27 mouse cellular contexts compared by ENCODE assay signal in genomic region chr19:40548386-40548785, GRCm38 (mm10). TPM values are rescaled to one million over a fixed set of nuclear protein-coding genes. Genes with fewer than 3 reads are reported as not detected.
DNase-seq lines count a peak whose midpoint lies in the region; ATAC-seq and TF ChIP-seq lines count a peak whose summit lies in the region.
"Had no signal": no experiment of that assay in that cellular context is flagged by ENCODE, and none has a peak within 500 bp of the region (broad histone marks: within the 10 kb centered on the region; RNA-seq: fewer than 3 reads in every experiment).

No protein-coding gene starts in this region.

- no peak overlapping the region for H3K4me3 ChIP-seq in heart, postnatal 0 days (ENCODE audit: low read depth, low read length)
- no peak overlapping the region for H3K4me3 ChIP-seq in midbrain, embryonic 14.5 days (replicated peaks; ENCODE audit: low read depth, low read length)
- no peak overlapping the region for H3K4me3 ChIP-seq in midbrain, embryonic 11.5 days (ENCODE audit: low read depth, low read length)
- no peak overlapping the region for H3K4me3 ChIP-seq in embryonic facial prominence, embryonic 14.5 days (ENCODE audit: low read depth, low read length)
- no peak overlapping the region for H3K4me3 ChIP-seq in hindbrain, embryonic 16.5 days (ENCODE audit: low read length)
- no peak overlapping the region for H3K4me3 ChIP-seq in layer of hippocampus, adult 2 months
- H3K4me3 ChIP-seq: embryonic facial prominence, embryonic 12.5 days; forebrain, embryonic 13.5 days; heart, embryonic 10.5 days; hindbrain, embryonic 13.5 days; midbrain, embryonic 12.5 days; neural tube, embryonic 13.5 days had no signal

- TF ChIP-seq CTCF in heart, postnatal 0 days (IDR thresholded peaks at IDR 0.05; ENCODE audit: low read depth), result no peak
- TF ChIP-seq CTCF in layer of hippocampus, adult 2 months (conservative IDR thresholded peaks at IDR 0.05), result no peak

- H3K4me2 ChIP-seq in heart, postnatal 0 days (ENCODE audit: low read depth, low read length), result no peak overlapping the region
- H3K4me2 ChIP-seq in midbrain, embryonic 14.5 days (ENCODE audit: low read length), result no peak overlapping the region
- no peak overlapping the region for H3K4me2 ChIP-seq in midbrain, embryonic 11.5 days
- H3K4me2 ChIP-seq in embryonic facial prominence, embryonic 14.5 days (ENCODE audit: low read depth, low read length), result no peak overlapping the region
- no peak overlapping the region for H3K4me2 ChIP-seq in hindbrain, embryonic 16.5 days (ENCODE audit: low read length)
- H3K4me2 ChIP-seq: embryonic facial prominence, embryonic 12.5 days; forebrain, embryonic 13.5 days; hindbrain, embryonic 13.5 days; liver, embryonic 11.5 days; midbrain, embryonic 12.5 days; neural tube, embryonic 13.5 days had no signal

- H3K9ac ChIP-seq in heart, postnatal 0 days (replicated peaks; ENCODE audit: low read depth, low read length), result no peak overlapping the region
- H3K9ac ChIP-seq in midbrain, embryonic 14.5 days (replicated peaks; ENCODE audit: low read length), result no peak overlapping the region
- H3K9ac ChIP-seq in midbrain, embryonic 11.5 days (ENCODE audit: low read length), result no peak overlapping the region
- no peak overlapping the region for H3K9ac ChIP-seq in embryonic facial prominence, embryonic 14.5 days (ENCODE audit: low read depth, low read length)
- no peak overlapping the region for H3K9ac ChIP-seq in hindbrain, embryonic 16.5 days (ENCODE audit: low read depth, low read length)
- H3K9ac ChIP-seq: embryonic facial prominence, embryonic 12.5 days; forebrain, embryonic 13.5 days; hindbrain, embryonic 13.5 days; liver, postnatal 0 days; midbrain, embryonic 12.5 days; neural tube, embryonic 13.5 days had no signal

- WGBS in heart, postnatal 0 days, result 88% methylated on average over 6 of the region's 6 CpGs
- WGBS in midbrain, embryonic 14.5 days, result 70% methylated on average over 6 of the region's 6 CpGs
- WGBS in midbrain, embryonic 11.5 days, result 79% methylated on average over 6 of the region's 6 CpGs
- WGBS in embryonic facial prominence, embryonic 14.5 days, result 69% methylated on average over 6 of the region's 6 CpGs
- WGBS in hindbrain, embryonic 16.5 days, result 81% methylated on average over 6 of the region's 6 CpGs

- no peaks in the 10 kb centered on the region for H3K4me1 ChIP-seq in heart, postnatal 0 days (ENCODE audit: control insufficient read depth, insufficient read depth)
- no peaks in the 10 kb centered on the region for H3K4me1 ChIP-seq in midbrain, embryonic 14.5 days (ENCODE audit: control insufficient read depth, insufficient read depth, low read length)
- peaks cover 13% of the 10 kb centered on the region; the same call in 1 of the 2 replicates for H3K4me1 ChIP-seq in midbrain, embryonic 11.5 days (ENCODE audit: control insufficient read depth, insufficient read depth, low read length)
- peaks cover 4% of the 10 kb centered on the region; the same call in 1 of the 2 replicates for H3K4me1 ChIP-seq in embryonic facial prominence, embryonic 14.5 days (ENCODE audit: control insufficient read depth, insufficient read depth, low read length)
- H3K4me1 ChIP-seq in hindbrain, embryonic 16.5 days (ENCODE audit: control insufficient read depth, insufficient read depth, low read depth, low read length), result no peaks in the 10 kb centered on the region
- H3K4me1 ChIP-seq: hindbrain, embryonic 13.5 days; midbrain, embryonic 12.5 days; neural tube, embryonic 13.5 days had no signal

- H3K27ac ChIP-seq in heart, postnatal 0 days (ENCODE audit: low read depth), result peak overlapping the region; percentile 93
- no peak overlapping the region for H3K27ac ChIP-seq in midbrain, embryonic 14.5 days (replicated peaks; ENCODE audit: low read depth, low read length)
- no peak overlapping the region for H3K27ac ChIP-seq in midbrain, embryonic 11.5 days (ENCODE audit: low read depth, low read length)
- H3K27ac ChIP-seq in embryonic facial prominence, embryonic 14.5 days (replicated peaks; ENCODE audit: low read depth, low read length), result no peak overlapping the region
- no peak overlapping the region for H3K27ac ChIP-seq in hindbrain, embryonic 16.5 days (ENCODE audit: low read depth, low read length)
- H3K27ac ChIP-seq in layer of hippocampus, adult 2 months, result no peak overlapping the region
- H3K27ac ChIP-seq: embryonic facial prominence, embryonic 12.5 days; forebrain, embryonic 13.5 days; hindbrain, embryonic 13.5 days; midbrain, embryonic 12.5 days; neural tube, embryonic 13.5 days had no signal

- H3K9me3 ChIP-seq in heart, postnatal 0 days (replicated peaks; ENCODE audit: control insufficient read depth, low read length), result no peaks in the 10 kb centered on the region
- no peaks in the 10 kb centered on the region for H3K9me3 ChIP-seq in midbrain, embryonic 14.5 days (ENCODE audit: control insufficient read depth, low read length)
- no peaks in the 10 kb centered on the region for H3K9me3 ChIP-seq in midbrain, embryonic 11.5 days (ENCODE audit: control insufficient read depth, low read length)
- no peaks in the 10 kb centered on the region for H3K9me3 ChIP-seq in embryonic facial prominence, embryonic 14.5 days (ENCODE audit: control insufficient read depth, low read length)
- H3K9me3 ChIP-seq in hindbrain, embryonic 16.5 days (ENCODE audit: control insufficient read depth, low read length), result no peaks in the 10 kb centered on the region
- H3K9me3 ChIP-seq: embryonic facial prominence, embryonic 12.5 days; forebrain, embryonic 13.5 days; G1E; heart, embryonic 10.5 days; hindbrain, embryonic 13.5 days; midbrain, embryonic 12.5 days; neural tube, embryonic 13.5 days had no signal

- no peaks in the 10 kb centered on the region for H3K27me3 ChIP-seq in heart, postnatal 0 days (ENCODE audit: control insufficient read depth, insufficient read depth, low read length)
- H3K27me3 ChIP-seq in midbrain, embryonic 14.5 days (ENCODE audit: control insufficient read depth, insufficient read depth, low read length), result no peaks in the 10 kb centered on the region
- no peaks in the 10 kb centered on the region for H3K27me3 ChIP-seq in midbrain, embryonic 11.5 days (ENCODE audit: control insufficient read depth, insufficient read depth, low read length)
- H3K27me3 ChIP-seq in embryonic facial prominence, embryonic 14.5 days (replicated peaks; ENCODE audit: control insufficient read depth, insufficient read depth, low read length), result no peaks in the 10 kb centered on the region
- no peaks in the 10 kb centered on the region for H3K27me3 ChIP-seq in hindbrain, embryonic 16.5 days (replicated peaks; ENCODE audit: control insufficient read depth, insufficient read depth, low read length)
- H3K27me3 ChIP-seq: CH12.LX; forebrain, embryonic 13.5 days; hindbrain, embryonic 13.5 days; neural tube, embryonic 13.5 days had no signal

- ATAC-seq in heart, postnatal 0 days (ENCODE audit: insufficient read depth, low read depth), result no peak
- ATAC-seq in midbrain, embryonic 14.5 days (ENCODE audit: low FRiP score, low TSS enrichment), result no peak
- no peak for ATAC-seq in midbrain, embryonic 11.5 days (ENCODE audit: low FRiP score)
- no peak for ATAC-seq in embryonic facial prominence, embryonic 14.5 days (ENCODE audit: low read depth)
- ATAC-seq in hindbrain, embryonic 16.5 days, result no peak
- ATAC-seq: activated CD4-positive, CD25-positive, alpha-beta regulatory T cell, adult 4 months; liver, postnatal 0 days had no signal

- H3K36me3 ChIP-seq in heart, postnatal 0 days (replicated peaks; ENCODE audit: control insufficient read depth, insufficient read depth, low read length), result peaks cover 21% of the 10 kb centered on the region
- H3K36me3 ChIP-seq in midbrain, embryonic 14.5 days (ENCODE audit: control insufficient read depth, insufficient read depth, low read length), result peaks cover 39% of the 10 kb centered on the region
- H3K36me3 ChIP-seq in midbrain, embryonic 11.5 days (ENCODE audit: control insufficient read depth, insufficient read depth, low read length), result peaks cover 20% of the 10 kb centered on the region; the same call in 1 of the 2 replicates
- peaks cover 33% of the 10 kb centered on the region for H3K36me3 ChIP-seq in embryonic facial prominence, embryonic 14.5 days (ENCODE audit: control insufficient read depth, insufficient read depth, low read length)
- H3K36me3 ChIP-seq in hindbrain, embryonic 16.5 days (ENCODE audit: control insufficient read depth, insufficient read depth, low read length), result peaks cover 11% of the 10 kb centered on the region; the same call in 1 of the 2 replicates

- DNase-seq in heart, postnatal 0 days (ENCODE audit: low spot score), result no peak
- DNase-seq in heart, adult 9 months (ENCODE audit: low spot score in 2 of 2), result no peak
- peak; percentile 13 for DNase-seq in midbrain, embryonic 14.5 days
- DNase-seq in midbrain, embryonic 11.5 days (ENCODE audit: low spot score, missing footprints), result no peak
- peak; percentile 16 for DNase-seq in embryonic facial prominence, embryonic 14.5 days (ENCODE audit: low spot score)
- DNase-seq in layer of hippocampus, adult 2 months (ENCODE audit: low spot score in 2 of 2), result no peak
- DNase-seq: adrenal gland, adult 8-10 months; B cell, adult 2 months; cerebellum, adult 11-12 months; cerebellum, postnatal 10 days; gastrocnemius, postnatal 36 days; heart, postnatal 36 days; liver, postnatal 0 days; lung, postnatal 14 days; right cerebral cortex, postnatal 25 days; spleen, adult 18-20 months had no signal

- no peak for TF ChIP-seq EP300 in heart, postnatal 0 days (IDR thresholded peaks at IDR 0.05; ENCODE audit: low read depth)

RNA-seq across cellular contexts. Expression of gene Sorbs1, which starts 34.8 kb away (rescaled TPM):
- 77.7 and 140 TPM in 2 replicates for total RNA-seq in heart, postnatal 0 days (2014; rRNA removed; ENCODE audit: low replicate concordance)
- 153 and 159 TPM in 2 replicates for polyA plus RNA-seq in heart, postnatal 0 days (2015; fragmentation: Nextera tagmentation; extraction: Ambion mirVana)
- polyA plus RNA-seq in midbrain, embryonic 14.5 days (2014; fragmentation: Nextera tagmentation; extraction: Ambion mirVana), result 60.6 and 87.9 TPM in 2 replicates
- polyA plus RNA-seq in midbrain, embryonic 11.5 days (2014; fragmentation: Nextera tagmentation; extraction: Ambion mirVana), result 61.0 and 62.6 TPM in 2 replicates
- 54.1 and 57.5 TPM in 2 replicates for polyA plus RNA-seq in embryonic facial prominence, embryonic 14.5 days (2014; fragmentation: Nextera tagmentation; extraction: Ambion mirVana)
- 83.6 and 101 TPM in 2 replicates for polyA plus RNA-seq in hindbrain, embryonic 16.5 days (2015; fragmentation: Nextera tagmentation; extraction: Ambion mirVana)
- 100 to 1,000 TPM; 222 to 229 TPM for total RNA-seq in layer of hippocampus, adult 2 months (2021)

RNA-seq across cellular contexts. Expression of gene Aldh18a1, which starts 39.9 kb away (rescaled TPM):
- 41.3 and 42.8 TPM in 2 replicates for total RNA-seq in heart, postnatal 0 days (2014; rRNA removed; ENCODE audit: low replicate concordance)
- 20.6 and 20.9 TPM in 2 replicates for polyA plus RNA-seq in heart, postnatal 0 days (2015; fragmentation: Nextera tagmentation; extraction: Ambion mirVana)
- polyA plus RNA-seq in midbrain, embryonic 14.5 days (2014; fragmentation: Nextera tagmentation; extraction: Ambion mirVana), result 45.2 and 57.8 TPM in 2 replicates
- polyA plus RNA-seq in midbrain, embryonic 11.5 days (2014; fragmentation: Nextera tagmentation; extraction: Ambion mirVana), result 67.0 and 75.4 TPM in 2 replicates
- polyA plus RNA-seq in embryonic facial prominence, embryonic 14.5 days (2014; fragmentation: Nextera tagmentation; extraction: Ambion mirVana), result 62.5 and 73.1 TPM in 2 replicates
- 43.7 and 52.8 TPM in 2 replicates for polyA plus RNA-seq in hindbrain, embryonic 16.5 days (2015; fragmentation: Nextera tagmentation; extraction: Ambion mirVana)
- 10 to 100 TPM; 21.2 to 22.3 TPM for total RNA-seq in layer of hippocampus, adult 2 months (2021)

Comparison
In these comparisons a context has a peak if more than half of its experiments do, and no peak if none do; other contexts are left out.
1. DNase-seq: peak in midbrain, embryonic 14.5 days (single experiment) and embryonic facial prominence, embryonic 14.5 days (single experiment); none in heart, postnatal 0 days (single experiment), heart, adult 9 months (0 of 2), midbrain, embryonic 11.5 days (single experiment) and layer of hippocampus, adult 2 months (0 of 2).